Mouse (Mus musculus) CH12.LX (cell line): ENCODE data around the gene Ezh1. TPM values are rescaled to one million over a fixed set of nuclear protein-coding genes. Genes with fewer than 3 reads are reported as not detected.
A peak's percentile ranks its signal among the peaks of the same experiment; 100 is the strongest.

Experiments used
- DNase-seq: peaks from one replicate; pipeline ENCODE4 v3.0.0-alpha.2; 2013; ENCODE audit errors: extremely low read depth
- H3K27ac ChIP-seq: 2 replicates; pipeline ENCODE4 v1.5.1; 2012; ENCODE audit warnings: low read depth, mild to moderate bottlenecking, control low read depth, moderate library complexity; ENCODE audit not compliant: insufficient read depth
- H3K27me3 ChIP-seq: replicated peaks from 2 replicates; pipeline ENCODE3; 2012; ENCODE audit warnings: inconsistent platforms
- H3K36me3 ChIP-seq, 2 experiments: replicated peaks in 1 of 2; 2 replicates each; pipeline versions ENCODE3 to v1.6.1; 2012; ENCODE audit warnings: inconsistent platforms in 1 of 2, low read length in 1 of 2, mild to moderate bottlenecking in 1 of 2, mixed read lengths in 1 of 2, moderate library complexity in 1 of 2; ENCODE audit not compliant: control insufficient read depth in 1 of 2, insufficient read depth in 1 of 2
- H3K4me1 ChIP-seq, 2 experiments: 2 replicates each; pipeline ENCODE4 v1.6.1; 2012; ENCODE audit warnings: inconsistent platforms in 1 of 2, moderate library complexity in 1 of 2; ENCODE audit not compliant: insufficient read depth in 2 of 2, control insufficient read depth in 1 of 2
- H3K4me2 ChIP-seq: 2 replicates; pipeline ENCODE4 v1.6.1; 2012; ENCODE audit warnings: low read depth, mild to moderate bottlenecking, control low read depth; ENCODE audit not compliant: poor library complexity, insufficient read depth, severe bottlenecking
- H3K4me3 ChIP-seq, 3 experiments: fragments of 150-350 bp in 1 of 3; sonication (generic) in 1 of 3; replicated peaks in 1 of 3; 2 replicates each; pipeline versions ENCODE3 to v1.5.1; 2011 to 2012; ENCODE audit warnings: low read depth in 2 of 3, low read length in 2 of 3, mild to moderate bottlenecking in 2 of 3, moderate library complexity in 2 of 3, control low read depth in 1 of 3, improper control_type of control experiment in 1 of 3, inconsistent platforms in 1 of 3, mixed read lengths in 1 of 3; ENCODE audit not compliant: poor library complexity in 1 of 3
- H3K79me2 ChIP-seq: replicated peaks from 2 replicates; pipeline ENCODE4 v1.6.1; 2012; ENCODE audit warnings: mild to moderate bottlenecking, moderate library complexity; ENCODE audit not compliant: control insufficient read depth, poor library complexity, insufficient read depth, severe bottlenecking; ENCODE audit errors: extremely low read depth
- H3K9ac ChIP-seq: 2 replicates; pipeline ENCODE4 v1.6.1; 2012; ENCODE audit warnings: low read depth, mild to moderate bottlenecking, control low read depth, moderate library complexity; ENCODE audit not compliant: insufficient read depth
- H3K9me3 ChIP-seq: replicated peaks from 2 replicates; pipeline ENCODE3; 2012; ENCODE audit warnings: low read length, inconsistent platforms, mixed read lengths
- BHLHE40 ChIP-seq: IDR thresholded peaks from 2 replicates; pipeline ENCODE4 v1.6.1; 2011; ENCODE audit warnings: mild to moderate bottlenecking, low read depth, low read length, improper control_type of control experiment
- CHD1 ChIP-seq: IDR thresholded peaks from 2 replicates; pipeline ENCODE4 v1.6.1; 2012; ENCODE audit warnings: low read depth, low read length, improper control_type of control experiment, inconsistent platforms
- E2F4 ChIP-seq: IDR thresholded peaks from 2 replicates; pipeline ENCODE4 v1.6.1; 2011; ENCODE audit warnings: low read depth, low read length, improper control_type of control experiment; ENCODE audit not compliant: insufficient replicate concordance
- ELF1 ChIP-seq: IDR thresholded peaks from 2 replicates; pipeline ENCODE4 v1.6.1; 2014; ENCODE audit warnings: low read depth, mild to moderate bottlenecking, inconsistent platforms, low read length, improper control_type of control experiment
- EP300 ChIP-seq: IDR thresholded peaks from 2 replicates; pipeline ENCODE4 v1.6.1; 2011; ENCODE audit warnings: low read length, improper control_type of control experiment
- ETS1 ChIP-seq: conservative IDR thresholded peaks from 2 replicates; pipeline ENCODE4 v1.6.1; 2012; ENCODE audit warnings: low read depth, mild to moderate bottlenecking, inconsistent platforms, low read length, improper control_type of control experiment, moderate library complexity
- GABPA ChIP-seq: IDR thresholded peaks from 2 replicates; pipeline ENCODE4 v1.6.1; 2012; ENCODE audit warnings: low read depth, low read length, improper control_type of control experiment, inconsistent platforms; ENCODE audit not compliant: insufficient replicate concordance
- HCFC1 ChIP-seq: IDR thresholded peaks from 2 replicates; pipeline ENCODE4 v1.6.1; 2012; ENCODE audit warnings: low read depth, mild to moderate bottlenecking, inconsistent platforms, low read length, improper control_type of control experiment
- IRF4 ChIP-seq: IDR thresholded peaks from 2 replicates; pipeline ENCODE4 v1.6.1; 2014; ENCODE audit warnings: low read depth, mild to moderate bottlenecking, inconsistent platforms, low read length, improper control_type of control experiment
- JUN ChIP-seq: IDR thresholded peaks from 2 replicates; pipeline ENCODE4 v1.6.1; 2011; ENCODE audit warnings: low read depth, mild to moderate bottlenecking, low read length, improper control_type of control experiment, moderate library complexity; ENCODE audit not compliant: insufficient read depth
- JUND ChIP-seq: conservative IDR thresholded peaks from 2 replicates; pipeline ENCODE4 v1.6.1; 2011; ENCODE audit warnings: low read depth, low read length, improper control_type of control experiment
- KAT2A ChIP-seq: IDR thresholded peaks from 2 replicates; pipeline ENCODE4 v1.6.1; 2012; ENCODE audit warnings: low read length, improper control_type of control experiment, inconsistent platforms; ENCODE audit not compliant: insufficient replicate concordance
- MAFK ChIP-seq: IDR thresholded peaks from 2 replicates; pipeline ENCODE4 v1.6.1; 2011; ENCODE audit warnings: low read length, improper control_type of control experiment; ENCODE audit not compliant: insufficient replicate concordance
- MAZ ChIP-seq: IDR thresholded peaks from 2 replicates; pipeline ENCODE4 v1.6.1; 2012; ENCODE audit warnings: low read depth, mild to moderate bottlenecking, inconsistent platforms, low read length, improper control_type of control experiment, moderate library complexity
- MEF2A ChIP-seq: IDR thresholded peaks from 2 replicates; pipeline ENCODE4 v1.6.1; 2014; ENCODE audit warnings: low read depth, mild to moderate bottlenecking, inconsistent platforms, low read length, improper control_type of control experiment, borderline replicate concordance
- MYC ChIP-seq: IDR thresholded peaks from 2 replicates; pipeline ENCODE4 v1.6.1; 2011; ENCODE audit warnings: low read depth, mild to moderate bottlenecking, improper control_type of control experiment, low read length
- NRF1 ChIP-seq: IDR thresholded peaks from 2 replicates; pipeline ENCODE4 v1.6.1; 2014; ENCODE audit warnings: low read depth, mild to moderate bottlenecking, inconsistent platforms, low read length, improper control_type of control experiment, moderate library complexity
- POLR2A ChIP-seq: IDR thresholded peaks from 2 replicates; pipeline ENCODE4 v1.6.1; 2011; ENCODE audit warnings: low read depth, mild to moderate bottlenecking, improper control_type of control experiment, low read length
- RAD21 ChIP-seq: IDR thresholded peaks from 2 replicates; pipeline ENCODE4 v1.6.1; 2011; ENCODE audit warnings: low read depth, mild to moderate bottlenecking, low read length, improper control_type of control experiment, moderate library complexity
- SIN3A ChIP-seq: IDR thresholded peaks from 2 replicates; pipeline ENCODE4 v1.6.1; 2012; ENCODE audit warnings: low read length, improper control_type of control experiment, inconsistent platforms
- TBP ChIP-seq: conservative IDR thresholded peaks from 2 replicates; pipeline ENCODE4 v1.6.1; 2011; ENCODE audit warnings: low read depth, low read length, improper control_type of control experiment
- TCF12 ChIP-seq: IDR thresholded peaks from 2 replicates; pipeline ENCODE4 v1.6.1; 2014; ENCODE audit warnings: low read depth, mild to moderate bottlenecking, inconsistent platforms, low read length, improper control_type of control experiment
- UBTF ChIP-seq: IDR thresholded peaks from 2 replicates; pipeline ENCODE4 v1.6.1; 2012; ENCODE audit warnings: low read depth, mild to moderate bottlenecking, inconsistent platforms, low read length, improper control_type of control experiment, moderate library complexity
- USF1 ChIP-seq: IDR thresholded peaks from 2 replicates; pipeline ENCODE4 v1.6.1; 2014; ENCODE audit warnings: low read depth, mild to moderate bottlenecking, inconsistent platforms, low read length, improper control_type of control experiment
- USF2 ChIP-seq: conservative IDR thresholded peaks from 2 replicates; pipeline ENCODE4 v1.6.1; 2011; ENCODE audit warnings: low read depth, low read length, improper control_type of control experiment
- ZC3H11A ChIP-seq: IDR thresholded peaks from 2 replicates; pipeline ENCODE4 v1.6.1; 2012; ENCODE audit warnings: low read depth, mild to moderate bottlenecking, inconsistent platforms, low read length, improper control_type of control experiment
- ZKSCAN1 ChIP-seq: IDR thresholded peaks from 2 replicates; pipeline ENCODE4 v1.6.1; 2012; ENCODE audit warnings: low read depth, inconsistent platforms, low read length, improper control_type of control experiment, borderline replicate concordance
- ZMIZ1 ChIP-seq: IDR thresholded peaks from 2 replicates; pipeline ENCODE4 v1.6.1; 2012; ENCODE audit warnings: low read depth, mild to moderate bottlenecking, inconsistent platforms, low read length, improper control_type of control experiment
- ZNF384 ChIP-seq: IDR thresholded peaks from 2 replicates; pipeline ENCODE4 v1.6.1; 2012; ENCODE audit warnings: low read depth, low read length, improper control_type of control experiment, inconsistent platforms
- dilution Hi-C: fragments of 300-500 bp; cut with MboI; formaldehyde crosslinking; loops from 2 replicates; pipeline ENCODE4 v1.14.3; 2020; ENCODE audit warnings: low sequenced_read_pairs; ENCODE audit not compliant: extremely low pct_unique_long_range_greater_than_20kb, extremely low pct_ligation_motif_present
- in situ Hi-C: fragments of 300-500 bp; cut with MboI; formaldehyde crosslinking; loops from 3 replicates; pipeline ENCODE4 v1.14.3; 2019; ENCODE audit warnings: low sequenced_read_pairs, low pct_ligation_motif_present, low pct_unique_long_range_greater_than_20kb, mixed read lengths
- polyA plus RNA-seq: library from polyadenylated mRNA; unstranded; fragments of >175 nt; gene quantifications from 2 replicates; pipeline ENCODE4 v1.2.1, GENCODE M21; 2012; ENCODE audit warnings: low read depth; ENCODE audit not compliant: insufficient read length
- total RNA-seq, 2 experiments: library from RNA; depleted of rRNA; stranded (reverse); fragments of 300-350 nt in 1 of 2; fragments of >200 nt in 1 of 2; gene quantifications; 2 replicates each; pipeline ENCODE4 v1.2.3; 2012 to 2014

Ezh1 gene
- total and polyA plus RNA-seq, 3 experiments: 8.7 to 15.3 (median 12.1) TPM

DNA sequence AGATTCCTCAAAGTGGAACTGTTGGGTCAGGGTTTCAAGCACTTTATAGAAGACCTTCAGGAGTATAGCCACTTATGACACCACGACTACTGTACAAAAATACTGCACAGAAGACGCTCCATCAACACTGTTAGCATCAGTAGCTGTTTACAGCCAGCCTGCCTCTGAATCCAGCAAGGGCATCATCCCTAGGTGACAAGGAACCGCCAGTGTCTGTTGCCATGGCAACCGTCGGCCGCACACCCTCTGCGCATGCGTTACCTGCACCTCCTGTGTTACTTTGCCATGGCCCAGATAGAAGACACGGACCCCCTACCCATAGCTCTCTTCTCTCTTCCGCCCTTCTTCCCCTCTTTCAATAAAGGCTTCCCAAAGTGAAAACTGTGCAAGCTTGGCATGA, 79.9 kb downstream of the Ezh1 start:
- H3K4me1 ChIP-seq: peaks cover 12 to 37% of the 10 kb centered on the region in 2 experiments
- TF ChIP-seq UBTF: no peak
- TF ChIP-seq HCFC1: no peak
- TF ChIP-seq MEF2A: no peak
- no peak for TF ChIP-seq E2F4
- TF ChIP-seq, all 38 proteins: peak for 0
- H3K4me2 ChIP-seq: no peak overlapping the region
- no peaks in the 10 kb centered on the region for H3K79me2 ChIP-seq
- H3K27ac ChIP-seq: no peak overlapping the region
- in situ Hi-C loops (no loop called here), dilution Hi-C loops (no loop called here)
- H3K9ac ChIP-seq: no peak overlapping the region
- DNase-seq: no peak
- H3K9me3 ChIP-seq: no peaks in the 10 kb centered on the region
- no peaks in the 10 kb centered on the region for H3K36me3 ChIP-seq
- H3K4me3 ChIP-seq: no peak overlapping the region
- no peaks in the 10 kb centered on the region for H3K27me3 ChIP-seq

DNA sequence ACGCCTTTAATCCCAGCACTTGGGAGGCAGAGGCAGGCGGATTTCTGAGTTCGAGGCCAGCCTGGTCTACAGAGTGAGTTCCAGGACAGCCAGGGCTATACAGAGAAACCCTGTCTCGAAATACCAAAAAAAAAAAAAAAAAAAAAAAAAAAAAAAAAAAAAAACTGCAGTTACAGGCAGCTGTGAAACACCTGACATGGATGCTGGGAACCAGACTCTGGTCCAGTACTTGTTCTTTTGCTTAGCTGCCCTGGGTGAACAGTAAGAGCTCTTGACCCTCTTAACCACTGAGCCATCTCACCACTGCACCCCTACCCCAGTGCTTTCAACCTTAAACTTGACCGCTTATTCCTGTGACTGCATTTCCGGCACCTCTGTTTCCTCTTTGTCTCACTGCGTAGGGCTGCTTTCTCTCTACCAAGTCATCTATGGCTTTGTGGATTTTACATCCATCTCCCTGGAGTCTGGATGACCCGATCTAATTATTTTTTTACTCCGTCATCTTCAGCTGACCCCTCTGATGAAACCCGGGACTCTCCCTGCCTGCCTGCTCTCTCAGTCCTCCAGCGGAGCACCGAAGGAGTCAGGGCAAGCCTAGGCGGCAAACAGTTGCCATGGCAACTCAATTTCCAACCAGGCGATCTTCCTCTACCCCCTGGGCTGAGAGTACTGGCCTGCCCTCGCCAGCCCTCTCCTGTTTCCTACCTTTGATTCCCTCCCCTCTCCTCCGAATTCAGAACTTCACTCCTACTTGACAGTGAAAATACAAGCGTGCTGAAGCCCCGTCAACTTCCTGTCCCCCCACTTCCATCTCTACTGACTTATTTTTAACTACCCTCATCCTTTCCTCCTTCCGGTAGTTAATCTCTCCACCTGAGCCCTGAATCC, 82.7 kb downstream of the Ezh1 start:
- in situ Hi-C loops: no loop called here
- dilution Hi-C loops: no loop called here
- TF ChIP-seq JUN (no peak), NRF1 (no peak), MAZ (0 out of 2 replicates have a peak, but pooled peaks have one; percentile 61), ZMIZ1 (no peak), USF1 (no peak), TCF12 (peak; percentile 50; the same call in 1 of the 2 replicates), MYC (no peak), USF2 (no peak), ZNF384 (peak; percentile 94), ETS1 (peak; percentile 71), MAFK (no peak), UBTF (0 out of 2 replicates have a peak, but pooled peaks have one; percentile 38), EP300 (peak; percentile 35; the same call in 1 of the 2 replicates), KAT2A (no peak), RAD21 (no peak), ZC3H11A (no peak), MEF2A (peak; percentile 69; the same call in 1 of the 2 replicates), JUND (no peak), IRF4 (no peak), HCFC1 (no peak; the same call in 1 of the 2 replicates), E2F4 (no peak), SIN3A (peak; percentile 71), POLR2A (peak; percentile 57), GABPA (no peak), CHD1 (no peak; the same call in 1 of the 2 replicates), BHLHE40 (peak; percentile 61), ELF1 (peak; percentile 67), ZKSCAN1 (no peak), TBP (peak; percentile 42)

More for the DNA sequence above, 82.7 kb downstream of the Ezh1 start:
- H3K4me3 ChIP-seq: peak overlapping the region; percentile 11 to 47 (median 36)
- no peaks in the 10 kb centered on the region for H3K27me3 ChIP-seq
- H3K4me2 ChIP-seq: peak overlapping the region; percentile 46
- peak overlapping the region; percentile 27 for H3K9ac ChIP-seq
- peak overlapping the region; percentile 46 for H3K27ac ChIP-seq
- no peaks in the 10 kb centered on the region for H3K9me3 ChIP-seq
- peaks cover 11 to 41% of the 10 kb centered on the region in 2 experiments for H3K4me1 ChIP-seq
- DNase-seq: peak; percentile 87
- H3K36me3 ChIP-seq: no peaks in the 10 kb centered on the region
- H3K79me2 ChIP-seq: no peaks in the 10 kb centered on the region
